In the genomic region with DNA sequence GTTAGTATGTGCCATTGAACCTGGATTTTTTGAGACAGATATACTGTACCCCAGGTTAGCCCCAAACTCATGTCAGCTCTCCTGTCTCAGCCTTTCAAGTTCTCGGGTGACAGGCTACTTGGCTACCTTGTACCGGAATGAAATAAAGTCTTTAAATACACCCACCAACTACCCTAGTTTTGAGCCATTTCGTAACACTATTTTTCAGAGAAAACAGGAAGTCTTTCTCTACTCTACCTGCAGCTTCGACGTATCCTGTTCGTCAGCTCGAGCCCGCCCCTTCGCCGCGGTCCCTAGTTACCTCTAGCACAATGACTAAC, we compare ENCODE assay signal across 1 mouse cellular context.
TF ChIP-seq lines count a peak whose summit lies in the region.

No protein-coding gene starts in this region.

TF ChIP-seq in ES-E14, 5 proteins besides CTCF, POLR2A, EP300 and RAD21 (continued from another document):
- no peak for TF ChIP-seq HCFC1 (IDR thresholded peaks at IDR 0.05; ENCODE audit: borderline replicate concordance, insufficient read depth, low read length)
- TF ChIP-seq ZNF384 (IDR thresholded peaks at IDR 0.05; ENCODE audit: low read depth, low read length): no peak
